9 mouse cellular contexts compared by ENCODE assay signal in the genomic region with DNA sequence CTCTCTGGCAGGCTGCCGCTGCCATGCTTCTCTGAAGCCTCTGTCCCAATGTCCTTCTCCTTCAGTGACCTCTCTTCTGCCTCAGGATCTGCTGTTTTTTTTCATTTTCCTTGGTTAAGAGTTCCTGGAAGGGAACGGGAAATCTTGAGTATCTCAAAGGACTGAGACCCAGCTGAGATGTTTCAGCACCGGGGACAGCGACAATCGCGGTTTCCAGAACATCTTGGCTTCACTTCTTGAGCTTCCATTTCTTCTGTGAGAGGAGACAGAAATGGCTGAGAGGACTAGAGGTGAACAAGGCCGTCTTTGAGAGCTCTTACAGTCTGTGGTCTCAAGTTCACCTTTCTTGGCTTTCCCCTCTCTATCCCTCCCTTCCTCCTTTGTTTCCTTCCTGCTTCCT.
DNase-seq lines count a peak whose midpoint lies in the region; ATAC-seq lines count a peak whose summit lies in the region.
"Had no signal": no experiment of that assay in that cellular context is flagged by ENCODE, and none has a peak within 500 bp of the region (broad histone marks: within the 10 kb centered on the region; RNA-seq: fewer than 3 reads in every experiment).

No protein-coding gene starts in this region.

- no peak overlapping the region for H3K4me3 ChIP-seq in liver, embryonic 11.5 days (ENCODE audit: low read depth, low read length)
- H3K4me3 ChIP-seq in intestine, embryonic 16.5 days (ENCODE audit: low read length): no peak overlapping the region
- no peak overlapping the region for H3K4me3 ChIP-seq in midbrain, embryonic 15.5 days
- H3K4me3 ChIP-seq: hindbrain, embryonic 15.5 days had no signal

- peak; percentile 67 for DNase-seq in heart, postnatal 4 days
- DNase-seq in heart, postnatal 25 days (ENCODE audit: low spot score): no peak
- DNase-seq in ES-CJ7 (ENCODE audit: low read depth, low spot score): peak; percentile 56
- DNase-seq in c-Kit-positive CD71-negative TER-119-negative erythroid progenitor cells, embryonic 14.5 days (ENCODE audit: low read depth): peak; percentile 50
- DNase-seq in liver, embryonic 11.5 days (ENCODE audit: low spot score): peak; percentile 52
- DNase-seq in yolk sac, embryonic 10.5 days (ENCODE audit: low spot score): peak; percentile 51

- H3K4me2 ChIP-seq in liver, embryonic 11.5 days: no peak overlapping the region
- no peak overlapping the region for H3K4me2 ChIP-seq in intestine, embryonic 16.5 days (ENCODE audit: low read depth, low read length)
- no peak overlapping the region for H3K4me2 ChIP-seq in midbrain, embryonic 15.5 days
- H3K4me2 ChIP-seq: hindbrain, embryonic 15.5 days had no signal

- H3K27ac ChIP-seq in liver, embryonic 11.5 days (ENCODE audit: low read depth, low read length): no peak overlapping the region
- H3K27ac ChIP-seq in intestine, embryonic 16.5 days (ENCODE audit: low read length): no peak overlapping the region
- H3K27ac ChIP-seq in midbrain, embryonic 15.5 days: no peak overlapping the region
- H3K27ac ChIP-seq: hindbrain, embryonic 15.5 days had no signal

- no peak overlapping the region for H3K9ac ChIP-seq in liver, embryonic 11.5 days (ENCODE audit: low read depth, low read length)
- H3K9ac ChIP-seq in intestine, embryonic 16.5 days (ENCODE audit: low read depth, low read length): no peak overlapping the region
- H3K9ac ChIP-seq in midbrain, embryonic 15.5 days: no peak overlapping the region
- H3K9ac ChIP-seq: hindbrain, embryonic 15.5 days had no signal

- no peak for ATAC-seq in liver, embryonic 11.5 days (replicated peaks; ENCODE audit: low FRiP score)
- ATAC-seq in intestine, embryonic 16.5 days: no peak
- no peak for ATAC-seq in midbrain, embryonic 15.5 days (replicated peaks)

- WGBS in liver, embryonic 11.5 days: 12% methylated on average over 7 of the region's 7 CpGs
- WGBS in intestine, embryonic 16.5 days: 8% methylated on average over 7 of the region's 7 CpGs
- WGBS in midbrain, embryonic 15.5 days: 18% methylated on average over 7 of the region's 7 CpGs

- no peaks in the 10 kb centered on the region for H3K9me3 ChIP-seq in liver, embryonic 11.5 days (ENCODE audit: control insufficient read depth, low read length)
- no peaks in the 10 kb centered on the region for H3K9me3 ChIP-seq in intestine, embryonic 16.5 days (ENCODE audit: control insufficient read depth, low read length)
- no peaks in the 10 kb centered on the region for H3K9me3 ChIP-seq in midbrain, embryonic 15.5 days
- H3K9me3 ChIP-seq: hindbrain, embryonic 15.5 days had no signal

- no peaks in the 10 kb centered on the region for H3K4me1 ChIP-seq in liver, embryonic 11.5 days (replicated peaks; ENCODE audit: control insufficient read depth, insufficient read depth, low read length)
- no peaks in the 10 kb centered on the region for H3K4me1 ChIP-seq in intestine, embryonic 16.5 days (ENCODE audit: control insufficient read depth, insufficient read depth, low read length)
- peaks cover 13% of the 10 kb centered on the region for H3K4me1 ChIP-seq in midbrain, embryonic 15.5 days

- no peaks in the 10 kb centered on the region for H3K36me3 ChIP-seq in liver, embryonic 11.5 days (ENCODE audit: control insufficient read depth, insufficient read depth, low read length)
- no peaks in the 10 kb centered on the region for H3K36me3 ChIP-seq in intestine, embryonic 16.5 days (ENCODE audit: control insufficient read depth, insufficient read depth, low read length)
- H3K36me3 ChIP-seq in midbrain, embryonic 15.5 days (replicated peaks): no peaks in the 10 kb centered on the region
- H3K36me3 ChIP-seq: hindbrain, embryonic 15.5 days had no signal

- intact Hi-C loops in heart, postnatal 25 days (cut with DNase I): no loop called here

- H3K27me3 ChIP-seq in liver, embryonic 11.5 days (replicated peaks; ENCODE audit: control insufficient read depth, insufficient read depth, low read length): peaks cover 4% of the 10 kb centered on the region; the same call in 1 of the 2 replicates
- H3K27me3 ChIP-seq in intestine, embryonic 16.5 days (replicated peaks; ENCODE audit: control insufficient read depth, insufficient read depth, low read length): no peaks in the 10 kb centered on the region
- H3K27me3 ChIP-seq in midbrain, embryonic 15.5 days (replicated peaks): 0 out of 2 replicates have a peak, but pooled peaks cover 15% of the 10 kb centered on the region
- H3K27me3 ChIP-seq: hindbrain, embryonic 15.5 days had no signal
